Mouse (Mus musculus) liver, embryonic 15.5 days (tissue): ENCODE measurements around the gene Cib1. TPM values are rescaled to one million over a fixed set of nuclear protein-coding genes. Genes with fewer than 3 reads are reported as not detected.

Experiments used
- ATAC-seq: fragments of 200-750 bp; cut with Nextera tagmentation; 2 replicates; pipeline ENCODE4 v1.8.0; 2017; ENCODE audit warnings: moderate number of reproducible peaks, mild to moderate bottlenecking, moderate library complexity; ENCODE audit not compliant: insufficient read depth
- H3K27ac ChIP-seq: fragments of 300-500 bp; sonication (generic); replicated peaks from 2 replicates; pipeline ENCODE4 v1.5.1; 2015; ENCODE audit warnings: mild to moderate bottlenecking, inconsistent platforms
- H3K27me3 ChIP-seq: fragments of 300-500 bp; sonication (generic); 2 replicates; pipeline ENCODE4 v1.6.1; 2015; ENCODE audit warnings: mild to moderate bottlenecking, inconsistent platforms
- H3K36me3 ChIP-seq: fragments of 300-500 bp; sonication (generic); replicated peaks from 2 replicates; pipeline ENCODE4 v1.6.1; 2015; ENCODE audit warnings: moderate library complexity, mild to moderate bottlenecking, inconsistent platforms
- H3K4me1 ChIP-seq: fragments of 300-500 bp; sonication (generic); replicated peaks from 2 replicates; pipeline ENCODE4 v1.6.1; 2015; ENCODE audit warnings: inconsistent platforms
- H3K4me2 ChIP-seq: fragments of 300-500 bp; sonication (generic); 2 replicates; pipeline ENCODE4 v1.6.1; 2015; ENCODE audit warnings: moderate library complexity, mild to moderate bottlenecking, inconsistent platforms
- H3K4me3 ChIP-seq: fragments of 300-500 bp; sonication (generic); replicated peaks from 2 replicates; pipeline ENCODE4 v1.5.1; 2015; ENCODE audit warnings: mild to moderate bottlenecking, inconsistent platforms
- H3K9ac ChIP-seq: fragments of 300-500 bp; sonication (generic); 2 replicates; pipeline ENCODE4 v1.6.1; 2015; ENCODE audit warnings: moderate library complexity, mild to moderate bottlenecking, inconsistent platforms
- H3K9me3 ChIP-seq: fragments of 300-500 bp; sonication (generic); replicated peaks from 2 replicates; pipeline ENCODE4 v1.6.1; 2016; ENCODE audit warnings: inconsistent platforms
- WGBS: fragments of 180-500 bp; shearing (Covaris S2); methylation state at CpG from one replicate; pipeline ENCODE4 v1.1.7; 2015; ENCODE audit warnings: mixed read lengths; ENCODE audit not compliant: insufficient replicate concordance; 5-methylcytosine and 5-hydroxymethylcytosine counted together
- polyA plus RNA-seq: library from polyadenylated mRNA; unstranded; fragments of >200 nt; fragmentation: Nextera tagmentation; extraction: Ambion mirVana; gene quantifications from 2 replicates; pipeline ENCODE4 v1.2.1, GENCODE M21; 2015

Gene Cib1
- polyA plus RNA-seq, 1 experiment from 2014 or later, result 84.7 TPM

- Histone ChIP-seq H3K4me3 (peak overlapping the region; percentile 91), H3K4me2 (peak overlapping the region; percentile 91), H3K36me3 (peaks cover 50% of the 10 kb centered on the region), H3K27ac (peak overlapping the region; percentile 100), H3K27me3 (no peaks in the 10 kb centered on the region), H3K4me1 (peaks cover 92% of the 10 kb centered on the region), H3K9me3 (no peaks in the 10 kb centered on the region), H3K9ac (peak overlapping the region; percentile 97)
- 84% methylated on average over 5 of the region's 5 CpGs for WGBS
- no peak for ATAC-seq
These were observed 31.6 kb downstream of the Cib1 start for GRCm38 (mm10) chr7:80200963-80201539.

- H3K4me1 ChIP-seq, result peaks cover 92% of the 10 kb centered on the region
- no peaks in the 10 kb centered on the region for H3K27me3 ChIP-seq
- H3K4me3 ChIP-seq, result peak overlapping the region; percentile 91
- H3K27ac ChIP-seq, result peak overlapping the region; percentile 100
- H3K36me3 ChIP-seq, result peaks cover 45% of the 10 kb centered on the region
- no peaks in the 10 kb centered on the region for H3K9me3 ChIP-seq
- peak overlapping the region; percentile 91 for H3K4me2 ChIP-seq
- H3K9ac ChIP-seq, result peak overlapping the region; percentile 97
- no peak for ATAC-seq
- WGBS, result 65% methylated on average over 6 of the region's 6 CpGs
These were observed 32.0 kb downstream of the Cib1 start for GRCm38 (mm10) chr7:80200588-80200945.

GRCm38 (mm10) chr7:80199851-80200587 is 32.6 kb downstream of the Cib1 start:
- H3K9ac ChIP-seq, result peak overlapping the region; percentile 97

GRCm38 (mm10) chr7:80199286-80199685 is 33.3 kb downstream of the Cib1 start:
- no peak for ATAC-seq
- Histone ChIP-seq H3K4me3 (peak overlapping the region; percentile 91), H3K27ac (peak overlapping the region; percentile 100), H3K9ac (peak overlapping the region; percentile 97), H3K36me3 (peaks cover 39% of the 10 kb centered on the region), H3K9me3 (no peaks in the 10 kb centered on the region), H3K4me2 (peak overlapping the region; percentile 91), H3K4me1 (peaks cover 92% of the 10 kb centered on the region), H3K27me3 (no peaks in the 10 kb centered on the region)
- 18% methylated on average over 6 of the region's 6 CpGs for WGBS

More at GRCm38 (mm10) chr7:80199851-80200587, 32.6 kb downstream of the Cib1 start:
- no peak for ATAC-seq
- Histone ChIP-seq H3K4me1 (peaks cover 92% of the 10 kb centered on the region), H3K27ac (peak overlapping the region; percentile 100), H3K27me3 (no peaks in the 10 kb centered on the region), H3K9me3 (no peaks in the 10 kb centered on the region), H3K4me2 (peak overlapping the region; percentile 91), H3K36me3 (peaks cover 44% of the 10 kb centered on the region), H3K4me3 (peak overlapping the region; percentile 91)
- WGBS, result 66% methylated on average over 11 of the region's 11 CpGs

DNA sequence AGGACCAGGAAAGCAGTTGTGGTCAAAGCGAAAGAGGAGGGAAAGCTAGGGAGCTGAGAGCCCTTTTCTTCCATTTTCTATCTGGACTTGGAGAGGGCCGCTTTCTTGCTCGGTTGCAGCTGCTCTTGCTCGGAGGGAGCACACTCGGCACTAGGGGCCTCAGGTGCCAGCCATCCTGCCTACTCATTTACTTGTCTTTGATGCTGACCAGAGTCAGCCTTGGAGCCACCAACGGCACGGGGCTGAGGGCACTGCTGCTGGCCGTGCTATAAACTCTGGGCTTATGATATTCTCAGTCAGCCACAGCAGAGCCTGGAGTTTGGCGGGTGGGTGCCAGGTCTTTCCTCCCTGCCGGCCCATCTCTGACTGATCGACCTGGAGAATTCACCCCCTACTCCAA is 33.8 kb downstream of the Cib1 start:
- ATAC-seq, result peak; percentile 19
- H3K9ac ChIP-seq, result peak overlapping the region; percentile 97
- H3K4me3 ChIP-seq, result peak overlapping the region; percentile 91
- peaks cover 92% of the 10 kb centered on the region for H3K4me1 ChIP-seq
- peak overlapping the region; percentile 91 for H3K4me2 ChIP-seq
- peaks cover 35% of the 10 kb centered on the region for H3K36me3 ChIP-seq
- no peaks in the 10 kb centered on the region for H3K27me3 ChIP-seq
- no peaks in the 10 kb centered on the region for H3K9me3 ChIP-seq
- WGBS, result 0% methylated on average over 11 of the region's 11 CpGs
- peak overlapping the region; percentile 100 for H3K27ac ChIP-seq

DNA sequence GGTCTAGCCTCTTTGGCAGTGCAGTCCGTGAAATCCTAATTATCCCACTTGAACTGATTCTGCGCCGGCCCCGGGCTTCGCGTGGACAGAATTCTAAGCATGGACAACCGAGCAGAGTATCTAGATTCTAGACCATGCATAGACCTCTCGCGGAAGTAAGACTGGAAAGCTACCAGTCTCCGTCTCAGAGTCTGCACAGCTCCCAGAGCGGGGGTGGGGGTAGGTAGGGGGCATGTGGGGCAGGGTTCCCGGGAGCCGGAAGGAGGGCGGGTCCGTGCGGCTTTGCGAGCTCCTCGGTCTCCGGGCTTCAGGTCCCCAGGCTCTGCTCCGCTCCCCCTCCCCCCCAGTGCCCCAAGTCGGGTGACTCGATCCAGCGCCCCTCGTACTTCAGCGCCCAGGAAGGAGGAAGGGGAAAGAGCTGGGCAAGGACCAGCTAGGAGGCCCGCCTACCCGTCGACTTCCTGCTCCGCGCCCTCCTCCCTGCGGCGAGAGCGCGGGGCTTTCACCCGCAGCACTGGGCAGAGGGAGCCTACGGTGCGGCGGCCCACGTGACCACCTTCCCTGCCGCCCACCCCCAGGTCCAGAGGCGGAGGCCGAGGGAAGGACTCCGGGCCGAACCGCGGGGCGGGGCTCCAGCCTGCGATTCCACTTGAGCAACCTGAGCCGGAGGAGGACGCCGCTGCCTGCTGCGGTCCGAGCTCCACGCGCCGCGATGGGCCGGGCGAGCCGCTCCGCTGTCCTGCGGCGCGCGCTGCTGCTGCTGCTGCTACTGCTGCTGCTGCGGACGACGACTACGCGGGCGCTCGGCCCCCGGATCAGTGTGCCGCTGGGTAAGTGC is 34.5 kb downstream of the Cib1 start:
- Histone ChIP-seq H3K9me3 (no peaks in the 10 kb centered on the region), H3K9ac (peak overlapping the region; percentile 97), H3K27me3 (no peaks in the 10 kb centered on the region), H3K4me2 (peak overlapping the region; percentile 91), H3K4me3 (peak overlapping the region; percentile 91), H3K36me3 (peaks cover 31% of the 10 kb centered on the region), H3K4me1 (peaks cover 92% of the 10 kb centered on the region), H3K27ac (peak overlapping the region; percentile 100)
- WGBS, result under 1% methylated on average over 73 of the region's 74 CpGs
- peak; percentile 78 for ATAC-seq

DNA sequence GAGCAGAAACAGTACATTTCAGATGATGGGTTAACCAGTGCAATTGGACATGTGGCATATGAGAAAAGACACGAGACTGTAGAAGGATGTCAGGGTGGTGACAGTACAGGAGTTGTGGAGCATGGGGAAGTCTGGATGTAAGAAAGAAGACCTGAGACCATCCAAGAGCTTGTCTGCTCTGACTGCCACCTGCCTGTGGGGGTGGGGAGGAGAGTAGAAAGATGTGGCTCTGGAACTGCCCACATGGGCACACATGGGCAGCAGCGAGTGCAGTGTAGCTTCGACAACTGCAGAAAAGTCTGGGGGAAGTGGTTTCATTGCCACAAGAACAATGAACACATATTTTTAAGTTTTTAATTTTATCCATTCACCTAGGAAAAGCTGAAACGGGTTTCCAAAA is 35.2 kb downstream of the Cib1 start:
- Histone ChIP-seq H3K4me2 (peak overlapping the region; percentile 91), H3K36me3 (peaks cover 23% of the 10 kb centered on the region), H3K9me3 (no peaks in the 10 kb centered on the region), H3K9ac (peak overlapping the region; percentile 97), H3K27me3 (no peaks in the 10 kb centered on the region), H3K4me3 (peak overlapping the region; percentile 91), H3K27ac (peak overlapping the region; percentile 100), H3K4me1 (peaks cover 92% of the 10 kb centered on the region)
- ATAC-seq, result no peak
- WGBS, result 14% methylated on average over 4 of the region's 4 CpGs

DNA sequence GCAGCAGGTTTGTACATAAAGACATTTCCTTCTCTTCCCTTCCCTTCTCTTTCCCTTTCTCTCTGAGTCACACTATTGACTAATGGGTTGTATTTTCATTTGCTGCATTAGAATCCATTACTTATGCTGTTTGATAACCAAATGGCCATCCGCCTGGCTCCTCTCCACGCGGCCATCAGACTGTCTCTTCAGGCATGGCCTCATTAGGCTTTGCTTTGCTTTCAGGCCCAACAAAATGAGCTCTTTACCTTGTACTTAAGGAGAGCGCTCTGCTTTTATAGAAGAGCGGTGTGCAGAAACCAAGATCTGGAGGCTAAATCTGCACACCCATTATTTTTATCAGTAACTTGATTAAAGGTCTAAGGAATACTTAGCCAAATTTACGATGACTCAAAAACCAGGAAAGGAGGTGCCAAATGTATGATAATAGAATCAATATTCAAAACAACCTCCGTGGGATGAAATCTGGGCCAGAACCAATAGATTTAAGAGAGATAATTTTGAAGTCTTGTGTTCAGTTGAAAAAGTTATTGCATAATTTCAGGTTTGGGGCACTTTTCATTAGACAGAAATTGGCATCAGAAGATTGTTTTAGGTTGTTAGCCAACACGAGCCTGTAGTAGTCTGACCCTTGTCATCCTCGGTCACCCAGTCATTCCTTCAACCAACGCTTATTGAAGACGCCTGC is 36.9 kb downstream of the Cib1 start:
- peak overlapping the region; percentile 38 for H3K4me2 ChIP-seq
- H3K4me3 ChIP-seq, result no peak overlapping the region
- H3K27me3 ChIP-seq, result no peaks in the 10 kb centered on the region
- H3K9me3 ChIP-seq, result no peaks in the 10 kb centered on the region
- peak overlapping the region; percentile 81 for H3K27ac ChIP-seq
- peaks cover 6% of the 10 kb centered on the region; the same call in 1 of the 2 replicates for H3K36me3 ChIP-seq
- H3K4me1 ChIP-seq, result peaks cover 92% of the 10 kb centered on the region
- no peak overlapping the region for H3K9ac ChIP-seq
- ATAC-seq, result no peak
- WGBS, result 84% methylated on average over 10 of the region's 11 CpGs

- peaks cover 92% of the 10 kb centered on the region for H3K4me1 ChIP-seq
- H3K9ac ChIP-seq, result 0 out of 2 replicates have a peak overlapping the region, but pooled peaks have one; percentile 7
These were observed 37.5 kb downstream of the Cib1 start for GRCm38 (mm10) chr7:80195146-80195545.

GRCm38 (mm10) chr7:80193941-80194739 is 38.5 kb downstream of the Cib1 start:
- no peak for ATAC-seq
- WGBS, result 64% methylated on average over 13 of the region's 13 CpGs
- Histone ChIP-seq H3K4me2 (0 out of 2 replicates have a peak overlapping the region, but pooled peaks have one; percentile 38), H3K27ac (peak overlapping the region; percentile 81), H3K9me3 (no peaks in the 10 kb centered on the region), H3K4me1 (peaks cover 92% of the 10 kb centered on the region), H3K4me3 (no peak overlapping the region), H3K36me3 (no peaks in the 10 kb centered on the region), H3K27me3 (no peaks in the 10 kb centered on the region), H3K9ac (peak overlapping the region; percentile 12; the same call in 1 of the 2 replicates)

More at GRCm38 (mm10) chr7:80195146-80195545, 37.5 kb downstream of the Cib1 start:
- Histone ChIP-seq H3K4me3 (no peak overlapping the region), H3K4me2 (peak overlapping the region; percentile 38), H3K36me3 (peaks cover under 1% of the 10 kb centered on the region; the same call in 1 of the 2 replicates), H3K27ac (peak overlapping the region; percentile 81), H3K9me3 (no peaks in the 10 kb centered on the region), H3K27me3 (no peaks in the 10 kb centered on the region)
- WGBS, result 40% methylated on average over 5 of the region's 5 CpGs
- peak; percentile 11; the same call in 1 of the 2 replicates for ATAC-seq
